Mouse (Mus musculus) skeletal muscle tissue, adult 2 months (tissue): ENCODE results near the gene Ifi205.

ENCODE experiments used
- DNase-seq: peaks from one replicate; pipeline ENCODE4 v3.0.0-alpha.2; 2012; ENCODE audit warnings: low read depth, low spot score

Gene Ifi205

GRCm38 (mm10) chr1:173973111-173973510 is 58.5 kb downstream of the Ifi205 start:
- peak; percentile 24 for DNase-seq
